Mouse (Mus musculus): ENCODE results near the gene Tm7sf3.

Tm7sf3 gene

GRCm38 (mm10) chr6:146611897-146612296, 30.7 kb downstream of the Tm7sf3 start:
- DNase-seq = peak; percentile 68

GRCm38 (mm10) chr6:146611385-146611784, 31.2 kb downstream of the Tm7sf3 start:
- peak; percentile 51 for DNase-seq

GRCm38 (mm10) chr6:146603651-146604050, 39.0 kb downstream of the Tm7sf3 start:
- DNase-seq = peak; percentile 92

GRCm38 (mm10) chr6:146602601-146603000, 40.0 kb downstream of the Tm7sf3 start:
- no peak for DNase-seq

- no peak for DNase-seq
These were observed 57.5 kb downstream of the Tm7sf3 start for GRCm38 (mm10) chr6:146585134-146585533.

- DNase-seq = no peak
These were observed 59.1 kb downstream of the Tm7sf3 start for GRCm38 (mm10) chr6:146583366-146584046.

GRCm38 (mm10) chr6:146580381-146580926, 62.2 kb downstream of the Tm7sf3 start:
- DNase-seq = no peak

GRCm38 (mm10) chr6:146578586-146578985, 64.0 kb downstream of the Tm7sf3 start:
- peak; percentile 84 for DNase-seq

- DNase-seq = peak; percentile 98
These were observed 64.5 kb downstream of the Tm7sf3 start for GRCm38 (mm10) chr6:146578111-146578531.

- peak; percentile 100 for DNase-seq
These were observed 65.1 kb downstream of the Tm7sf3 start, which contains the start of gene Ints13 for GRCm38 (mm10) chr6:146577310-146578109. TSS of gene Ints13 (minus strand) at chr6:146577835.

- DNase-seq = no peak
These were observed 65.7 kb downstream of the Tm7sf3 start, which contains the start of gene Fgfr1op2 for GRCm38 (mm10) chr6:146576903-146577302. TSS of gene Fgfr1op2 (plus strand) at chr6:146577203.

GRCm38 (mm10) chr6:146572073-146572472, 70.6 kb downstream of the Tm7sf3 start:
- no peak for DNase-seq

- peak; percentile 69 for DNase-seq
These were observed 80.2 kb downstream of the Tm7sf3 start for GRCm38 (mm10) chr6:146562461-146562860.
